Mouse (Mus musculus) midbrain, embryonic 12.5 days (tissue): Measurements from ENCODE around the gene Arhgef17. TPM values are rescaled to one million over a fixed set of nuclear protein-coding genes. Genes with fewer than 3 reads are reported as not detected.

Experiments used
- ATAC-seq: fragments of 200-750 bp; cut with Nextera tagmentation; 2 replicates; pipeline ENCODE4 v1.8.0; 2017; ENCODE audit warnings: low read depth, moderate TSS enrichment, moderate library complexity; ENCODE audit not compliant: low FRiP score
- H3K27ac ChIP-seq: fragments of 300-500 bp; sonication (generic); replicated peaks from 2 replicates; pipeline ENCODE4 v1.5.1; 2016; ENCODE audit warnings: mild to moderate bottlenecking
- H3K27me3 ChIP-seq: fragments of 300-500 bp; sonication (generic); 2 replicates; pipeline ENCODE4 v1.6.1; 2016; ENCODE audit warnings: mild to moderate bottlenecking
- H3K36me3 ChIP-seq: fragments of 300-500 bp; sonication (generic); 2 replicates; pipeline ENCODE4 v1.6.1; 2016
- H3K4me1 ChIP-seq: fragments of 300-500 bp; sonication (generic); 2 replicates; pipeline ENCODE4 v1.6.1; 2016
- H3K4me2 ChIP-seq: fragments of 300-500 bp; sonication (generic); replicated peaks from 2 replicates; pipeline ENCODE4 v1.6.1; 2016; ENCODE audit warnings: mild to moderate bottlenecking, moderate library complexity
- H3K4me3 ChIP-seq: fragments of 300-500 bp; sonication (generic); 2 replicates; pipeline ENCODE4 v1.5.1; 2016; ENCODE audit warnings: mild to moderate bottlenecking
- H3K9ac ChIP-seq: fragments of 300-500 bp; sonication (generic); replicated peaks from 2 replicates; pipeline ENCODE4 v1.6.1; 2016; ENCODE audit warnings: mild to moderate bottlenecking, moderate library complexity
- H3K9me3 ChIP-seq: fragments of 300-500 bp; sonication (generic); 2 replicates; pipeline ENCODE4 v1.6.1; 2016; ENCODE audit warnings: mild to moderate bottlenecking
- WGBS: fragments of 180-500 bp; shearing (Covaris S2); methylation state at CpG from one replicate; pipeline ENCODE4 v1.1.7; 2016; 5-methylcytosine and 5-hydroxymethylcytosine counted together
- polyA plus RNA-seq: library from polyadenylated mRNA; unstranded; fragments of >200 nt; fragmentation: Nextera tagmentation; extraction: Ambion mirVana; gene quantifications from 2 replicates; pipeline ENCODE4 v1.2.1, GENCODE M21; 2016

Arhgef17 gene
- polyA plus RNA-seq, 1 experiment from 2014 or later: 7.1 TPM

- Histone ChIP-seq H3K4me3 (no peak overlapping the region), H3K9me3 (no peaks in the 10 kb centered on the region), H3K4me1 (peaks cover 9% of the 10 kb centered on the region; the same call in 1 of the 2 replicates), H3K9ac (no peak overlapping the region), H3K36me3 (no peaks in the 10 kb centered on the region), H3K27ac (peak overlapping the region; percentile 39; the same call in 1 of the 2 replicates), H3K4me2 (no peak overlapping the region), H3K27me3 (no peaks in the 10 kb centered on the region)
- ATAC-seq: no peak
- 62% methylated on average over 8 of the region's 8 CpGs for WGBS
Measured at GRCm38 (mm10) chr7:100963381-100963780, 31.5 kb upstream of the Arhgef17 start.

GRCm38 (mm10) chr7:100961146-100961545 is 29.2 kb upstream of the Arhgef17 start:
- H3K4me1 ChIP-seq: peaks cover 9% of the 10 kb centered on the region; the same call in 1 of the 2 replicates

GRCm38 (mm10) chr7:100960462-100960861 is 28.6 kb upstream of the Arhgef17 start:
- Histone ChIP-seq H3K27ac (no peak overlapping the region), H3K4me1 (peaks cover 9% of the 10 kb centered on the region; the same call in 1 of the 2 replicates), H3K27me3 (no peaks in the 10 kb centered on the region), H3K9me3 (no peaks in the 10 kb centered on the region), H3K4me3 (no peak overlapping the region), H3K4me2 (no peak overlapping the region), H3K9ac (no peak overlapping the region), H3K36me3 (no peaks in the 10 kb centered on the region)
- 79% methylated on average over 2 of the region's 2 CpGs for WGBS
- ATAC-seq: no peak

More at GRCm38 (mm10) chr7:100961146-100961545, 29.2 kb upstream of the Arhgef17 start:
- H3K4me2 ChIP-seq: no peak overlapping the region
- H3K4me3 ChIP-seq: no peak overlapping the region
- no peaks in the 10 kb centered on the region for H3K9me3 ChIP-seq
- 77% methylated on average over 7 of the region's 7 CpGs for WGBS
- no peaks in the 10 kb centered on the region for H3K36me3 ChIP-seq
- no peak overlapping the region for H3K9ac ChIP-seq
- H3K27ac ChIP-seq: no peak overlapping the region
- H3K27me3 ChIP-seq: no peaks in the 10 kb centered on the region
- ATAC-seq: no peak

- peaks cover 4% of the 10 kb centered on the region; the same call in 1 of the 2 replicates for H3K4me1 ChIP-seq
- H3K9me3 ChIP-seq: no peaks in the 10 kb centered on the region
- WGBS: 98% methylated on average over 2 of the region's 2 CpGs
- no peak overlapping the region for H3K9ac ChIP-seq
- no peaks in the 10 kb centered on the region for H3K27me3 ChIP-seq
- H3K36me3 ChIP-seq: no peaks in the 10 kb centered on the region
- H3K27ac ChIP-seq: no peak overlapping the region
- no peak overlapping the region for H3K4me3 ChIP-seq
- H3K4me2 ChIP-seq: no peak overlapping the region
- no peak for ATAC-seq
Measured at GRCm38 (mm10) chr7:100958426-100958825, 26.5 kb upstream of the Arhgef17 start.

- ATAC-seq: no peak
- Histone ChIP-seq H3K27ac (no peak overlapping the region), H3K4me2 (no peak overlapping the region), H3K9ac (no peak overlapping the region), H3K4me1 (no peaks in the 10 kb centered on the region), H3K36me3 (no peaks in the 10 kb centered on the region), H3K9me3 (no peaks in the 10 kb centered on the region), H3K4me3 (no peak overlapping the region), H3K27me3 (no peaks in the 10 kb centered on the region)
- WGBS: 86% methylated on average over 7 of the region's 7 CpGs
Measured at GRCm38 (mm10) chr7:100952686-100953085, 20.8 kb upstream of the Arhgef17 start.

GRCm38 (mm10) chr7:100951903-100952302 is 20.0 kb upstream of the Arhgef17 start:
- Histone ChIP-seq H3K4me2 (no peak overlapping the region), H3K4me3 (no peak overlapping the region), H3K9ac (no peak overlapping the region), H3K27me3 (no peaks in the 10 kb centered on the region), H3K36me3 (no peaks in the 10 kb centered on the region), H3K27ac (no peak overlapping the region), H3K9me3 (no peaks in the 10 kb centered on the region), H3K4me1 (no peaks in the 10 kb centered on the region)
- no peak for ATAC-seq
- 73% methylated on average over 2 of the region's 2 CpGs for WGBS

GRCm38 (mm10) chr7:100950481-100951010 is 18.6 kb upstream of the Arhgef17 start:
- H3K9me3 ChIP-seq: no peaks in the 10 kb centered on the region
- H3K36me3 ChIP-seq: no peaks in the 10 kb centered on the region
- H3K4me1 ChIP-seq: no peaks in the 10 kb centered on the region
- no peak for ATAC-seq
- no peak overlapping the region for H3K9ac ChIP-seq
- H3K27me3 ChIP-seq: no peaks in the 10 kb centered on the region
- no peak overlapping the region for H3K4me3 ChIP-seq
- H3K27ac ChIP-seq: no peak overlapping the region
- WGBS: 77% methylated on average over 12 of the region's 12 CpGs
- no peak overlapping the region for H3K4me2 ChIP-seq

- no peaks in the 10 kb centered on the region for H3K9me3 ChIP-seq
- no peak overlapping the region for H3K27ac ChIP-seq
- ATAC-seq: no peak
- no peak overlapping the region for H3K9ac ChIP-seq
- H3K27me3 ChIP-seq: no peaks in the 10 kb centered on the region
- no peaks in the 10 kb centered on the region for H3K36me3 ChIP-seq
- no peak overlapping the region for H3K4me3 ChIP-seq
- 63% methylated on average over 5 of the region's 5 CpGs for WGBS
- no peaks in the 10 kb centered on the region for H3K4me1 ChIP-seq
- no peak overlapping the region for H3K4me2 ChIP-seq
Measured at GRCm38 (mm10) chr7:100950031-100950430, 18.1 kb upstream of the Arhgef17 start.

- Histone ChIP-seq H3K9ac (no peak overlapping the region), H3K27ac (no peak overlapping the region), H3K4me1 (no peaks in the 10 kb centered on the region), H3K27me3 (peaks cover 12% of the 10 kb centered on the region; the same call in 1 of the 2 replicates), H3K4me3 (no peak overlapping the region), H3K4me2 (no peak overlapping the region), H3K9me3 (no peaks in the 10 kb centered on the region), H3K36me3 (no peaks in the 10 kb centered on the region)
- no peak for ATAC-seq
- 90% methylated on average over 5 of the region's 5 CpGs for WGBS
Measured at GRCm38 (mm10) chr7:100944738-100945137, 12.8 kb upstream of the Arhgef17 start.

GRCm38 (mm10) chr7:100944306-100944705 is 12.4 kb upstream of the Arhgef17 start:
- 64% methylated on average over 2 of the region's 2 CpGs for WGBS
- Histone ChIP-seq H3K4me3 (no peak overlapping the region), H3K9ac (no peak overlapping the region), H3K9me3 (no peaks in the 10 kb centered on the region), H3K4me2 (no peak overlapping the region), H3K27me3 (peaks cover 12% of the 10 kb centered on the region; the same call in 1 of the 2 replicates), H3K36me3 (no peaks in the 10 kb centered on the region), H3K4me1 (no peaks in the 10 kb centered on the region), H3K27ac (no peak overlapping the region)
- no peak for ATAC-seq

- peak; percentile 47; the same call in 1 of the 2 replicates for ATAC-seq
- WGBS: 51% methylated on average over 12 of the region's 12 CpGs
- Histone ChIP-seq H3K4me2 (no peak overlapping the region), H3K27me3 (peaks cover 12% of the 10 kb centered on the region; the same call in 1 of the 2 replicates), H3K36me3 (no peaks in the 10 kb centered on the region), H3K27ac (no peak overlapping the region), H3K4me1 (no peaks in the 10 kb centered on the region), H3K4me3 (no peak overlapping the region), H3K9ac (no peak overlapping the region), H3K9me3 (no peaks in the 10 kb centered on the region)
Measured at GRCm38 (mm10) chr7:100942789-100943615, 11.1 kb upstream of the Arhgef17 start.

- H3K9ac ChIP-seq: no peak overlapping the region
- no peaks in the 10 kb centered on the region for H3K36me3 ChIP-seq
- no peaks in the 10 kb centered on the region for H3K4me1 ChIP-seq
- no peak for ATAC-seq
- H3K9me3 ChIP-seq: no peaks in the 10 kb centered on the region
- H3K4me3 ChIP-seq: no peak overlapping the region
- H3K27me3 ChIP-seq: peaks cover 12% of the 10 kb centered on the region; the same call in 1 of the 2 replicates
- H3K27ac ChIP-seq: no peak overlapping the region
- H3K4me2 ChIP-seq: no peak overlapping the region
- 47% methylated on average over 5 of the region's 5 CpGs for WGBS
Measured at GRCm38 (mm10) chr7:100941169-100941568, 9.3 kb upstream of the Arhgef17 start.
